Mouse (Mus musculus): ENCODE results near the gene Cd248. TPM values are rescaled to one million over a fixed set of nuclear protein-coding genes. Genes with fewer than 3 reads are reported as not detected.

Gene Cd248
- polyA plus RNA-seq, 1 experiment, result not detected

GRCm38 (mm10) chr19:5050047-5050905 lies 17.6 kb upstream of the Cd248 start, which contains the start of gene Rin1:
Rin1 (plus strand) TSS chr19:5050481.
- 5% methylated on average over 14 of the region's 14 CpGs for WGBS
- H3K4me3 ChIP-seq (ENCODE audit: insufficient read depth, low read depth, low read length), result peak within 1 kb of the TSS; percentile 48
- H3K4me1 ChIP-seq (ENCODE audit: control insufficient read depth, insufficient read depth, low read length), result peaks cover 48% of the 10 kb centered on the region
- H3K27ac ChIP-seq (ENCODE audit: insufficient read depth, low read depth, low read length), result peak within 1 kb of the TSS; percentile 99
- TF ChIP-seq CTCF (IDR thresholded peaks at IDR 0.05; ENCODE audit: insufficient read depth, low read depth, low read length) (no peak; the same call in 1 of the 2 replicates), POLR2A (IDR thresholded peaks at IDR 0.05; ENCODE audit: insufficient read depth, low read depth, low read length) (0 out of 2 replicates have a peak, but pooled peaks have one; percentile 25)

GRCm38 (mm10) chr19:5051031-5051430 lies 16.8 kb upstream of the Cd248 start:
- TF ChIP-seq POLR2A (IDR thresholded peaks at IDR 0.05; ENCODE audit: insufficient read depth, low read depth, low read length) (no peak), CTCF (IDR thresholded peaks at IDR 0.05; ENCODE audit: insufficient read depth, low read depth, low read length) (no peak)
- WGBS, result 13% methylated on average over 17 of the region's 17 CpGs
- H3K27ac ChIP-seq (ENCODE audit: insufficient read depth, low read depth, low read length), result peak overlapping the region; percentile 99
- H3K4me1 ChIP-seq (ENCODE audit: control insufficient read depth, insufficient read depth, low read length), result peaks cover 43% of the 10 kb centered on the region
- peak overlapping the region; percentile 48 for H3K4me3 ChIP-seq (ENCODE audit: insufficient read depth, low read depth, low read length)

GRCm38 (mm10) chr19:5051515-5051914 lies 16.4 kb upstream of the Cd248 start:
- 34% methylated on average over 3 of the region's 3 CpGs for WGBS
- Histone ChIP-seq H3K4me1 (ENCODE audit: control insufficient read depth, insufficient read depth, low read length) (peaks cover 43% of the 10 kb centered on the region), H3K4me3 (ENCODE audit: insufficient read depth, low read depth, low read length) (peak overlapping the region; percentile 48), H3K27ac (ENCODE audit: insufficient read depth, low read depth, low read length) (peak overlapping the region; percentile 99)
- TF ChIP-seq CTCF (IDR thresholded peaks at IDR 0.05; ENCODE audit: insufficient read depth, low read depth, low read length), result no peak
- TF ChIP-seq POLR2A (IDR thresholded peaks at IDR 0.05; ENCODE audit: insufficient read depth, low read depth, low read length), result no peak

- TF ChIP-seq POLR2A (IDR thresholded peaks at IDR 0.05; ENCODE audit: insufficient read depth, low read depth, low read length), result no peak
- no peak for TF ChIP-seq CTCF (IDR thresholded peaks at IDR 0.05; ENCODE audit: insufficient read depth, low read depth, low read length)
- H3K4me1 ChIP-seq (ENCODE audit: control insufficient read depth, insufficient read depth, low read length), result peaks cover 43% of the 10 kb centered on the region
- H3K4me3 ChIP-seq (ENCODE audit: insufficient read depth, low read depth, low read length), result peak overlapping the region; percentile 48
- 40% methylated on average over 25 of the region's 25 CpGs for WGBS
- peak overlapping the region; percentile 54 for H3K27ac ChIP-seq (ENCODE audit: insufficient read depth, low read depth, low read length)
Measured at GRCm38 (mm10) chr19:5052166-5052822, 15.6 kb upstream of the Cd248 start.

- Histone ChIP-seq H3K4me3 (ENCODE audit: insufficient read depth, low read depth, low read length) (peak overlapping the region; percentile 48), H3K27ac (ENCODE audit: insufficient read depth, low read depth, low read length) (no peak overlapping the region), H3K4me1 (ENCODE audit: control insufficient read depth, insufficient read depth, low read length) (peaks cover 42% of the 10 kb centered on the region)
- TF ChIP-seq POLR2A (IDR thresholded peaks at IDR 0.05; ENCODE audit: insufficient read depth, low read depth, low read length), result no peak
- TF ChIP-seq CTCF (IDR thresholded peaks at IDR 0.05; ENCODE audit: insufficient read depth, low read depth, low read length), result no peak
- 77% methylated on average over 17 of the region's 17 CpGs for WGBS
Measured at GRCm38 (mm10) chr19:5052853-5053252, 15.0 kb upstream of the Cd248 start.

GRCm38 (mm10) chr19:5053909-5054308 lies 14.0 kb upstream of the Cd248 start:
- 27% methylated on average over 9 of the region's 9 CpGs for WGBS
- H3K4me3 ChIP-seq (ENCODE audit: insufficient read depth, low read depth, low read length), result no peak overlapping the region
- TF ChIP-seq CTCF (IDR thresholded peaks at IDR 0.05; ENCODE audit: insufficient read depth, low read depth, low read length), result peak; percentile 79; the same call in 1 of the 2 replicates
- TF ChIP-seq POLR2A (IDR thresholded peaks at IDR 0.05; ENCODE audit: insufficient read depth, low read depth, low read length), result no peak

GRCm38 (mm10) chr19:5056251-5056650 lies 11.6 kb upstream of the Cd248 start:
- no peak overlapping the region for H3K27ac ChIP-seq (ENCODE audit: insufficient read depth, low read depth, low read length)
- H3K4me1 ChIP-seq (ENCODE audit: control insufficient read depth, insufficient read depth, low read length), result peaks cover 53% of the 10 kb centered on the region
- 14% methylated on average over 6 of the region's 6 CpGs for WGBS
- no peak overlapping the region for H3K4me3 ChIP-seq (ENCODE audit: insufficient read depth, low read depth, low read length)
- TF ChIP-seq POLR2A (IDR thresholded peaks at IDR 0.05; ENCODE audit: insufficient read depth, low read depth, low read length) (no peak), CTCF (IDR thresholded peaks at IDR 0.05; ENCODE audit: insufficient read depth, low read depth, low read length) (peak; percentile 75; the same call in 1 of the 2 replicates)

More at GRCm38 (mm10) chr19:5053909-5054308, 14.0 kb upstream of the Cd248 start:
- H3K27ac ChIP-seq (ENCODE audit: insufficient read depth, low read depth, low read length), result no peak overlapping the region
- peaks cover 42% of the 10 kb centered on the region for H3K4me1 ChIP-seq (ENCODE audit: control insufficient read depth, insufficient read depth, low read length)

- 32% methylated on average over 16 of the region's 16 CpGs for WGBS
- no peak overlapping the region for H3K4me3 ChIP-seq (ENCODE audit: insufficient read depth, low read depth, low read length)
- no peak overlapping the region; the same call in 1 of the 2 replicates for H3K27ac ChIP-seq (ENCODE audit: insufficient read depth, low read depth, low read length)
- peaks cover 44% of the 10 kb centered on the region for H3K4me1 ChIP-seq (ENCODE audit: control insufficient read depth, insufficient read depth, low read length)
- TF ChIP-seq CTCF (IDR thresholded peaks at IDR 0.05; ENCODE audit: insufficient read depth, low read depth, low read length), result no peak
- no peak for TF ChIP-seq POLR2A (IDR thresholded peaks at IDR 0.05; ENCODE audit: insufficient read depth, low read depth, low read length)
Measured at GRCm38 (mm10) chr19:5057876-5058775, 9.8 kb upstream of the Cd248 start.
